Mouse (Mus musculus) brain, embryonic 14.5 days (tissue): ENCODE results near the gene Card9. TPM values are rescaled to one million over a fixed set of nuclear protein-coding genes. Genes with fewer than 3 reads are reported as not detected.

Source experiments
- DNase-seq: peaks from one replicate; pipeline ENCODE4 v3.0.0-alpha.2; 2011; ENCODE audit warnings: low read depth
- CTCF ChIP-seq: fragments of 200-500 bp; IDR thresholded peaks from 2 replicates; pipeline ENCODE4 v1.5.1; 2012; ENCODE audit warnings: inconsistent platforms, mild to moderate bottlenecking, moderate library complexity, borderline replicate concordance; ENCODE audit not compliant: insufficient read depth, insufficient read length; ENCODE audit errors: extremely low read depth
- POLR2A ChIP-seq: fragments of 200-500 bp; IDR thresholded peaks from 2 replicates; pipeline ENCODE4 v1.6.1; 2012; ENCODE audit warnings: mild to moderate bottlenecking, inconsistent platforms, borderline replicate concordance; ENCODE audit not compliant: poor library complexity, insufficient read depth, insufficient read length, severe bottlenecking; ENCODE audit errors: extremely low read depth
- polyA plus RNA-seq: library from polyadenylated mRNA; depleted of rRNA; stranded (reverse); fragments of >200 nt; gene quantifications from 2 replicates; pipeline ENCODE4 v1.2.3, GENCODE M21; 2012; rRNA removed

Card9 gene
- polyA plus RNA-seq, 1 experiment = 1.8 TPM

- TF ChIP-seq POLR2A (no peak), CTCF (no peak)
- no peak for DNase-seq
Measured at GRCm38 (mm10) chr2:26313394-26313793, 47.3 kb downstream of the Card9 start.

GRCm38 (mm10) chr2:26312812-26313211 lies 47.9 kb downstream of the Card9 start:
- TF ChIP-seq CTCF = peak; percentile 24; the same call in 1 of the 2 replicates
- no peak for TF ChIP-seq POLR2A
- DNase-seq = no peak

DNA sequence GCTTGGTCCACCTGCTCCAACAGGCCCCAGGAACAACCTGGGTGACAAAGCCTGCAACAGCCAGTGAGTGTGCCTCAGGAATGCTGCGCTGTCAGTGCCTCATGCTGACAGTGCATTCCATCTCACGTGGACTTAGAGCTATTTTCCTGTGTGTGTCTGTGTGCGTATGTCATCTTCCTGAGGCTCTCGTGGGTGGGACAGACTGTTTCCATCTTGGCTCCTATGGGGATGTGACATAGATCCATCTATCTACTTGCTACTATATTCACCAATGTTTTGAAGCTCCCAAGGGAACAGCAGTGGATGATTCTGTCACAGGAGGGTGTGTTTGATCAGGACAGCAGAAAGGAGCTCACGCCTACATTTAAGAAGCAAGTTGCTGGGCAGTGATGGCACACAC lies 48.8 kb downstream of the Card9 start:
- no peak for DNase-seq
- no peak for TF ChIP-seq CTCF
- no peak for TF ChIP-seq POLR2A

DNA sequence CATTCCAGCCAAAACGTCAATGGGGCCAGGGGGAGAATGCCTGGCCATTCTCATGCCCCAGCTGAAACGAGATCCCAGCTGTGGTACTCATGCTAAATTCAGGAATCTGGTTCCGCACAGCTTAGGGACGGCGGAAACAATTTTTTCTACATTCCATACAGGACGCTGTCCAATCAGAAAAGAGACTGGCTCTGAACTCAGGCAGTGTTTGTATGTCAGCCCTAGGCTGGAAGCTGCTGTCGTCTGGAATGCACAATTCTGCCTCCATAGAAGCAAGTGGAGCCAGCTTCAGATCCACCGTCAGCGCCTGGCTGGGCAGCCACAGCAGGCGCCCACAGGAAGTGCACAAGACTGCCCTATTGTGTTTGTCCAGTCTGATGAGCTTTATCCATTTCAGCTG lies 51.0 kb downstream of the Card9 start:
- TF ChIP-seq CTCF (no peak), POLR2A (no peak)
- peak; percentile 74 for DNase-seq

DNA sequence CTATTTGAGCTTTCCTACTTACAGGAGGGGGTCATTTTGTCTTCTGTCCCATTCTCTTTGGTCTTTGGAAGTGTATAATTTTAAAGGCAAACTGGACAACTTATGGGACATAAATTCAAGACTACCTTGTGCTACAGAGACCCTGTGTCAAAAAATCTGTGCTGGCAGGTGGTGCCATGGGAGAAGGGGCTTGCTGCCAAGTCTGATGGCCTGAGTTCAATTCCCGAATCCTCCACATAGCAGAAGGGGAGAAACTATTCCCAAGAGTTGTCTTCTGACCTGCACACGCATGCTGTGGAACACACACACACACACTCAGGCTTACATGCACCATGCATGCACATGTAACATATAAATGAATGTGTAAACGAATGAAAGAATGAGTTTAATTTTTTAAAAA lies 54.0 kb downstream of the Card9 start:
- DNase-seq = no peak
- TF ChIP-seq CTCF (no peak), POLR2A (no peak)

GRCm38 (mm10) chr2:26305555-26305954 lies 55.2 kb downstream of the Card9 start:
- no peak for DNase-seq

DNA sequence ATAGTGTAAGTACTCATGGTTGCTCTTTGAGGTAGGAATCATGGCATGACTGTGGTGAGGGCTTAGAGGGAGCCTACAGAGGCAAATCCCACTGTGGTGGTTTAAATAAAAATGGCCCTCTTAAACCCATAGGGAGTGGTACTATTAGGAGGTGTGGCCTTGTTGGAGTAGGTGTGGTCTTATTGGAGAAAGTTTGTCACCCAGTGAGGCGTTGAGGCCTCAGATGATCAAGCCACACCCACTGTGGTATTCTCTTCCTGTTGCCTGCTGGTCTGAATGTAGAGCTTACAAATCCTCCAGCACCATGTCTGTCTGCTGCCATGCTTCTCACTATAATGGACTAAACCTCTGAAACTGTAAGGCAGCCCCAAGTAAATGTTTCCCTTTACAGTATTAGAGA lies 56.0 kb downstream of the Card9 start:
- DNase-seq = no peak
- TF ChIP-seq CTCF = no peak
- TF ChIP-seq POLR2A = no peak

More at GRCm38 (mm10) chr2:26305555-26305954, 55.2 kb downstream of the Card9 start:
- no peak for TF ChIP-seq CTCF
- no peak for TF ChIP-seq POLR2A

Other genes starting within 250 kb of the Card9 start
- 12.0 and 14.8 TPM in 2 replicates for gene Nacc2, start 237.7 kb downstream of the Card9 start, polyA plus RNA-seq
- 1.6 and 3.3 TPM in 2 replicates for gene Lhx3, start 152.6 kb downstream of the Card9 start, polyA plus RNA-seq
- gene Qsox2, start 123.4 kb downstream of the Card9 start, polyA plus RNA-seq = 19.1 and 20.1 TPM in 2 replicates
- gene Ccdc187, start 66.4 kb downstream of the Card9 start, polyA plus RNA-seq = 1.4 and 1.9 TPM in 2 replicates
- gene Gpsm1, start 45.4 kb downstream of the Card9 start, polyA plus RNA-seq = 163 and 195 TPM in 2 replicates
- 31.0 and 32.8 TPM in 2 replicates for gene Dnlz, start 8.8 kb downstream of the Card9 start, polyA plus RNA-seq
- 52.9 and 53.8 TPM in 2 replicates for gene Snapc4, start 19.7 kb upstream of the Card9 start, polyA plus RNA-seq
- gene Entr1, start 28.4 kb upstream of the Card9 start, polyA plus RNA-seq = 222 and 255 TPM in 2 replicates
- gene Pmpca, start 28.4 kb upstream of the Card9 start, polyA plus RNA-seq = 116 and 133 TPM in 2 replicates
- 39.4 and 44.8 TPM in 2 replicates for gene Inpp5e, start 48.3 kb upstream of the Card9 start, polyA plus RNA-seq
- 50.0 and 60.0 TPM in 2 replicates for gene Sec16a, start 84.3 kb upstream of the Card9 start, polyA plus RNA-seq
- 30.5 and 42.4 TPM in 2 replicates for gene Notch1, start 155.7 kb upstream of the Card9 start, polyA plus RNA-seq
- gene Egfl7, start 219.1 kb upstream of the Card9 start, polyA plus RNA-seq = 139 and 192 TPM in 2 replicates
- gene Gm20532, start 225.7 kb upstream of the Card9 start, polyA plus RNA-seq = not detected in 2 replicates
- gene Agpat2, start 243.5 kb upstream of the Card9 start, polyA plus RNA-seq = 5.5 and 6.1 TPM in 2 replicates